Mouse (Mus musculus) liver, embryonic 14.5 days (tissue): ENCODE results near the gene Tmem56. TPM values are rescaled to one million over a fixed set of nuclear protein-coding genes. Genes with fewer than 3 reads are reported as not detected.

ENCODE experiments used
- ATAC-seq: fragments of 200-750 bp; cut with Nextera tagmentation; 2 replicates; pipeline ENCODE4 v1.8.0; 2017; ENCODE audit warnings: moderate number of reproducible peaks, mild to moderate bottlenecking, moderate library complexity; ENCODE audit not compliant: insufficient read depth
- DNase-seq, 3 experiments: peaks; one replicate each; pipeline ENCODE4 v3.0.0-alpha.2; 2012 to 2013; ENCODE audit warnings: low read depth in 3 of 3, low spot score in 3 of 3
- H3K27ac ChIP-seq: fragments of 300-500 bp; sonication (generic); 2 replicates; pipeline ENCODE4 v1.5.1; 2014; ENCODE audit warnings: moderate library complexity, mild to moderate bottlenecking, control low read depth, inconsistent platforms
- H3K27me3 ChIP-seq: fragments of 300-500 bp; sonication (generic); 2 replicates; pipeline ENCODE4 v1.6.1; 2014; ENCODE audit warnings: mild to moderate bottlenecking, low read length, moderate library complexity; ENCODE audit not compliant: control insufficient read depth, insufficient read depth
- H3K36me3 ChIP-seq: fragments of 300-500 bp; sonication (generic); replicated peaks from 2 replicates; pipeline ENCODE4 v1.6.1; 2014; ENCODE audit warnings: low read depth; ENCODE audit not compliant: control insufficient read depth, insufficient read depth
- H3K4me1 ChIP-seq, 2 experiments: fragments of 200-500 bp in 1 of 2; fragments of 300-500 bp in 1 of 2; sonication (generic) in 1 of 2; replicated peaks; 2 replicates each; pipeline ENCODE4 v1.6.1; 2012 to 2014; ENCODE audit warnings: antibody characterized with exemption in 1 of 2, inconsistent platforms in 1 of 2, low read length in 1 of 2; ENCODE audit not compliant: control insufficient read depth in 2 of 2, insufficient read depth in 2 of 2
- H3K4me2 ChIP-seq: fragments of 300-500 bp; sonication (generic); 2 replicates; pipeline ENCODE4 v1.6.1; 2014; ENCODE audit warnings: low read depth, mild to moderate bottlenecking, control low read depth, moderate library complexity
- H3K4me3 ChIP-seq, 2 experiments: fragments of 200-500 bp in 1 of 2; fragments of 300-500 bp in 1 of 2; sonication (generic) in 1 of 2; 2 replicates each; pipeline ENCODE4 v1.5.1; 2012 to 2014; ENCODE audit warnings: low read depth in 2 of 2, low read length in 2 of 2, mild to moderate bottlenecking in 2 of 2, control low read depth in 1 of 2, inconsistent platforms in 1 of 2, moderate library complexity in 1 of 2; ENCODE audit not compliant: insufficient read depth in 1 of 2
- H3K9ac ChIP-seq: fragments of 300-500 bp; sonication (generic); replicated peaks from 2 replicates; pipeline ENCODE4 v1.6.1; 2014; ENCODE audit warnings: mild to moderate bottlenecking, control low read depth, moderate library complexity
- H3K9me3 ChIP-seq: fragments of 300-500 bp; sonication (generic); 2 replicates; pipeline ENCODE4 v1.6.1; 2016; ENCODE audit warnings: low read length, mixed read lengths; ENCODE audit not compliant: control insufficient read depth
- CTCF ChIP-seq: IDR thresholded peaks from 2 replicates; pipeline ENCODE4 v1.5.1; 2016; ENCODE audit warnings: antibody characterized with exemption, low read depth, control low read depth
- EP300 ChIP-seq: IDR thresholded peaks from 2 replicates; pipeline ENCODE4 v1.6.1; 2016; ENCODE audit warnings: antibody characterized with exemption, low read depth
- WGBS: fragments of 180-500 bp; shearing (Covaris S2); extraction: QIAGEN DNeasy Blood & Tissue Kit; methylation state at CpG from one replicate; pipeline ENCODE4 v1.1.7; 2014; ENCODE audit not compliant: insufficient replicate concordance; 5-methylcytosine and 5-hydroxymethylcytosine counted together
- polyA plus RNA-seq, 2 experiments: library from polyadenylated mRNA; depleted of rRNA in 1 of 2; stranded (reverse) in 1 of 2; unstranded in 1 of 2; fragments of >200 nt; fragmentation: Nextera tagmentation in 1 of 2; extraction: Ambion mirVana in 1 of 2; gene quantifications; 2 replicates each; pipeline versions ENCODE4 v1.2.1 to v1.2.3; 2012 to 2014

Gene Tmem56
- polyA plus RNA-seq, 2 experiments, result 13.5 to 25.3 TPM

DNA sequence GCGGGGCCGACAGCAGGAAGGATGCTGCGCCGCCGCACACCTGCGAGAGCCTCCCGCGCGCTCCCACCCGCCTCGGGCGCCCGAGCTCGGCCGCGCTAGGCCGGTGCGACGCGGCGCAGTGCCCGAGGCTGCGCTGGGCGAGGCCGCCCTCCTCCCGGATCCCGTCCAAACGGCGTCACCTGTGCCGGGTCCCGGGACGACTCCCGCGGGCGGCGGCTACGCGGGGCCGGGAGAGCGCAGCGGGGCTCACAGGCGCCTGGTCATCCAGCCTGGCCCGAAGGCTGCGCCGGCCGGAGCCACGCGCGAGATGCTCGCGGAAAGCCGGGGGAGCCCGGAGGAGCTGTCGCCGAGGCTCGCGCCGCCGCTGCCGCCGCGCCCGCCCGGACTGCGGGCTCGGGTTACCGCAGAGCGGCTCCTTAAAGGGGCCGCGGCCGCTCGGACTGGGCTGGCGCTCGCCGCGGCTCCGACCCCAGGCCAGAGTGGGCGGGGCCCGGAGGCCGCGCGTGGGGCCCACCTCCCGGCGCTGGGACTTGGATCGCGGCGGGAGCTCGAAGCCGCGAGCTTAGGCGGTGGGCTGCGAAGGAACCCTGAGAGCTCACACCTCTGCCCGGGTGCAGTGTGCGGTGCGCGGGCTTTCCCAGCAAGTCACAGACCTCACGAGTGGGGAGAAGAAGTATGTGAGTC is 20.2 kb downstream of the Tmem56 start:
- Histone ChIP-seq H3K27me3 (no peaks in the 10 kb centered on the region), H3K36me3 (peaks cover 4% of the 10 kb centered on the region; the same call in 1 of the 2 replicates), H3K9me3 (no peaks in the 10 kb centered on the region), H3K4me1 (peaks cover 55 to 63% of the 10 kb centered on the region in 2 experiments), H3K4me3 (peak overlapping the region; percentile 60 to 77), H3K9ac (peak overlapping the region; percentile 83), H3K4me2 (peak overlapping the region; percentile 94), H3K27ac (peak overlapping the region; percentile 89)
- under 1% methylated on average over 85 of the region's 97 CpGs for WGBS
- ATAC-seq (peak; percentile 74), DNase-seq (no peak)
- no peak for TF ChIP-seq EP300
- no peak for TF ChIP-seq CTCF

GRCm38 (mm10) chr3:121261939-121262520 is 20.9 kb downstream of the Tmem56 start:
- H3K9ac ChIP-seq, result peak overlapping the region; percentile 83
- no peaks in the 10 kb centered on the region for H3K9me3 ChIP-seq
- peak overlapping the region; percentile 60 to 77 for H3K4me3 ChIP-seq
- H3K36me3 ChIP-seq, result peaks cover 6% of the 10 kb centered on the region; the same call in 1 of the 2 replicates
- ATAC-seq, result no peak
- peak overlapping the region; percentile 94 for H3K4me2 ChIP-seq
- WGBS, result 3% methylated on average over 21 of the region's 21 CpGs
- TF ChIP-seq CTCF, result no peak
- peak; percentile 37; the same call in 1 of the 2 replicates for TF ChIP-seq EP300
- peaks cover 52 to 57% of the 10 kb centered on the region in 2 experiments for H3K4me1 ChIP-seq
- H3K27ac ChIP-seq, result peak overlapping the region; percentile 89
- no peaks in the 10 kb centered on the region for H3K27me3 ChIP-seq
- peak in 1 of 3 experiments; percentile 61 for DNase-seq

GRCm38 (mm10) chr3:121261251-121261650 is 21.6 kb downstream of the Tmem56 start:
- H3K4me3 ChIP-seq, result peak overlapping the region; percentile 60 to 77
- WGBS, result 30% methylated on average over 7 of the region's 7 CpGs
- peak in 2 of 3 experiments; percentile 63 to 64 for DNase-seq
- H3K4me1 ChIP-seq, result peaks cover 44 to 49% of the 10 kb centered on the region in 2 experiments
- H3K36me3 ChIP-seq, result peaks cover 6% of the 10 kb centered on the region; the same call in 1 of the 2 replicates
- H3K4me2 ChIP-seq, result peak overlapping the region; percentile 94
- peak; percentile 19; the same call in 1 of the 2 replicates for ATAC-seq
- H3K27me3 ChIP-seq, result no peaks in the 10 kb centered on the region
- no peak for TF ChIP-seq CTCF
- peak; percentile 38 for TF ChIP-seq EP300
- H3K9me3 ChIP-seq, result no peaks in the 10 kb centered on the region
- H3K27ac ChIP-seq, result peak overlapping the region; percentile 84
- H3K9ac ChIP-seq, result peak overlapping the region; percentile 83

DNA sequence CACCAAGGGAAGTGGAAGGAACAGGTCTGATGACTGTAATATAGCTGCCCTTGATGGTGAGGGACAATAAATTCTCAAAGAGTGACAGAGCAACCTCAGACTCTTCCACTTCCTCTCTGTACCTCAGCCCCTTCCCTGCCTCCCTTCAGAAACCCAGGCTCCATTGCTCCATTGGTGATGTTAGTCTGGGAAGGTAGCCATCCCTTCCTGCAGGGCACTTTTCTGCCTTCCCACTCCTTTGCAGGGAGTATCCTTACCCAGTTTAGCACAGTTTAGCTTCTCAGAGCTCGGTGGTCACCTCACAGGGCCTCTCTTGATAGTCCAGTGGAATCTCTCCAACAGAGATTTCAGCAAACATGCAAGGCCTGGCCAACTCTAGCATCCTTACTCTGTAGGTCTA is 22.1 kb downstream of the Tmem56 start:
- Histone ChIP-seq H3K9ac (peak overlapping the region; percentile 83), H3K4me3 (peak overlapping the region; percentile 60 to 77), H3K4me1 (peaks cover 42 to 47% of the 10 kb centered on the region in 2 experiments), H3K4me2 (peak overlapping the region; percentile 94), H3K27me3 (no peaks in the 10 kb centered on the region), H3K36me3 (peaks cover 6% of the 10 kb centered on the region; the same call in 1 of the 2 replicates), H3K9me3 (no peaks in the 10 kb centered on the region), H3K27ac (peak overlapping the region; percentile 84)
- DNase-seq (no peak), ATAC-seq (no peak)
- WGBS, result 32% methylated on average over 1 of the region's 1 CpGs
- TF ChIP-seq CTCF (no peak), EP300 (no peak)

- Histone ChIP-seq H3K36me3 (peaks cover 6% of the 10 kb centered on the region; the same call in 1 of the 2 replicates), H3K4me3 (peak overlapping the region; percentile 22 to 77; a peak in 3 of 4 replicates), H3K9ac (peak overlapping the region; percentile 83), H3K4me2 (peak overlapping the region; percentile 94), H3K4me1 (peaks cover 36 to 42% of the 10 kb centered on the region in 2 experiments), H3K27me3 (no peaks in the 10 kb centered on the region), H3K9me3 (no peaks in the 10 kb centered on the region), H3K27ac (peak overlapping the region; percentile 84)
- DNase-seq (no peak), ATAC-seq (no peak)
- TF ChIP-seq CTCF (no peak), EP300 (no peak)
- whole genome bisulfite sequencing, result 77% methylated on average over 7 of the region's 7 CpGs
Measured at GRCm38 (mm10) chr3:121260041-121260440, 22.9 kb downstream of the Tmem56 start.
